Mouse (Mus musculus): ENCODE data around the gene Prr7. TPM values are rescaled to one million over a fixed set of nuclear protein-coding genes. Genes with fewer than 3 reads are reported as not detected.
A peak's percentile ranks its signal among the peaks of the same experiment; 100 is the strongest.

Gene Prr7
- polyA plus RNA-seq, 1 experiment from 2014 or later: 0.53 TPM

DNA sequence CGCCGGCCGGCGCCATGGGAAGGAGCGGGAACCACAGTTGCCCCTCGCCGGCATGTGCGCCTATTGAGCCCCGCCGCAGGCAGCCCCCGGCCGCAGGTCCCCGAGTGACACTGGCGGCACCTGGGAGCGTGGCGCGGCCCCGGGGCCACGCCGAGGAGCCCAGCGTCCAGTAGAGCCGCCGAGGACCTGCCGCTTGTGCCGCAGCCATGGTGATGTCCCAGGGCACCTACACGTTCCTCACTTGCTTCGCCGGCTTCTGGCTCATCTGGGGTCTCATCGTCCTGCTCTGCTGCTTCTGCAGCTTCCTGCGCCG, 7.7 kb downstream of the Prr7 start:
- H3K4me3 ChIP-seq (ENCODE audit: low read depth, low read length): peak overlapping the region; percentile 56
- no peaks in the 10 kb centered on the region for H3K4me1 ChIP-seq (ENCODE audit: insufficient read depth)
- peak overlapping the region; percentile 18; the same call in 1 of the 2 replicates for H3K27ac ChIP-seq (ENCODE audit: low read depth)
- H3K27me3 ChIP-seq (ENCODE audit: insufficient read depth, low read length): 0 out of 2 replicates have a peak, but pooled peaks cover 8% of the 10 kb centered on the region
- no peaks in the 10 kb centered on the region for H3K9me3 ChIP-seq (ENCODE audit: low read depth, low read length)
- 0% methylated on average over 31 of the region's 31 CpGs for WGBS
- peak overlapping the region; percentile 96 for H3K4me2 ChIP-seq
- peaks cover 34% of the 10 kb centered on the region for H3K36me3 ChIP-seq (ENCODE audit: insufficient read depth)
- peak; percentile 22 for ATAC-seq (ENCODE audit: insufficient read depth)
- no peak for DNase-seq
- no peak for TF ChIP-seq CTCF (IDR thresholded peaks at IDR 0.05; ENCODE audit: low read depth)
- H3K9ac ChIP-seq: peak overlapping the region; percentile 63

- DNase-seq (peak; percentile 78), ATAC-seq (ENCODE audit: insufficient read depth) (peak; percentile 56)
- H3K4me3 ChIP-seq (ENCODE audit: low read depth, low read length): peak overlapping the region; percentile 56
- H3K27ac ChIP-seq (ENCODE audit: low read depth): peak overlapping the region; percentile 60; the same call in 1 of the 2 replicates
- H3K9me3 ChIP-seq (ENCODE audit: low read depth, low read length): no peaks in the 10 kb centered on the region
- peak overlapping the region; percentile 96 for H3K4me2 ChIP-seq
- H3K27me3 ChIP-seq (ENCODE audit: insufficient read depth, low read length): 0 out of 2 replicates have a peak, but pooled peaks cover 8% of the 10 kb centered on the region
- H3K9ac ChIP-seq: peak overlapping the region; percentile 63
- under 1% methylated on average over 103 of the region's 103 CpGs for WGBS
- peak; percentile 26; the same call in 1 of the 2 replicates for TF ChIP-seq CTCF (IDR thresholded peaks at IDR 0.05; ENCODE audit: low read depth)
- peaks cover 40% of the 10 kb centered on the region for H3K36me3 ChIP-seq (ENCODE audit: insufficient read depth)
- H3K4me1 ChIP-seq (ENCODE audit: insufficient read depth): no peaks in the 10 kb centered on the region
Observed at GRCm38 (mm10) chr13:55472132-55473022, 8.3 kb downstream of the Prr7 start.

DNA sequence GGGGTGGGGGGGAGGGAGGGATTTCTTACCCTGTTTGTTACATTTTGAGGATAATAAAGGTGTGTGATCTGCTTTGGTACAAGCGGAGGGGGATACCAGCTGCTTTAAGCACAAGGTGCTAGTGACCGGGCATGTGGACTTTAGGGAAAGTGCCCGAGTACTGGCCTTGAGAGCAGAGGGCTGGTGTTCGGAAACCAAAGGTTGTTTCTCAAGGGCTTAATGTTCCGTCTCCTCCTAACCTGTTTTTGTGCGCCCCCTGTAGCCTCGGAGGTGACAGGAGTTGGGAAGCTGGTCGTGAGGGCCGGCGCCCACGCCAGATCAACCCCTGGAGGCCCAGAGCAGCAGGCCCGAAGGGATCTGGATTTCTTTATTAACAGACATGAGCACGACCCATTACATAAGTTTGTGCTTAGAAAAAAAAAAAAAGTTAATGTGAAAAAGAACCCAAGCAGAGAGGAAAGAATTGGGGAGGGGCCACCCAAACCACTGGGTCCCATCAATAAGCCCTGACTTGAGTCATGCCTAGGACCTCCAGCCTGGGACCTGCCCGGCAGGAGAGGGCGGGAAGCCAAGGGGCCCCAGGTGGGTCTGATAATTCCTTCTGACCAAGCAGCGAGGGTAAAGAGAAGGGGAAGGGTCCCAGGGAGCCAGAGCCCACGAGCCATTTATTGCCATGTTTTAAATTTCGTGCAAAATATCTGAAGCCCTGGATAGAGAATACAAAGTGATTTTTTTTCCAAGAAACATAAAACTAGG, 9.2 kb downstream of the Prr7 start:
- Histone ChIP-seq H3K9me3 (ENCODE audit: low read depth, low read length) (no peaks in the 10 kb centered on the region), H3K4me2 (peak overlapping the region; percentile 96), H3K9ac (peak overlapping the region; percentile 63; the same call in 1 of the 2 replicates), H3K27me3 (ENCODE audit: insufficient read depth, low read length) (0 out of 2 replicates have a peak, but pooled peaks cover 8% of the 10 kb centered on the region), H3K4me1 (ENCODE audit: insufficient read depth) (no peaks in the 10 kb centered on the region), H3K36me3 (ENCODE audit: insufficient read depth) (peaks cover 49% of the 10 kb centered on the region), H3K4me3 (ENCODE audit: low read depth, low read length) (peak overlapping the region; percentile 56), H3K27ac (ENCODE audit: low read depth) (peak overlapping the region; percentile 60; the same call in 1 of the 2 replicates)
- ATAC-seq (ENCODE audit: insufficient read depth) (no peak), DNase-seq (peak; percentile 57)
- TF ChIP-seq CTCF (IDR thresholded peaks at IDR 0.05; ENCODE audit: low read depth): peak; percentile 46
- 28% methylated on average over 18 of the region's 18 CpGs for WGBS

DNA sequence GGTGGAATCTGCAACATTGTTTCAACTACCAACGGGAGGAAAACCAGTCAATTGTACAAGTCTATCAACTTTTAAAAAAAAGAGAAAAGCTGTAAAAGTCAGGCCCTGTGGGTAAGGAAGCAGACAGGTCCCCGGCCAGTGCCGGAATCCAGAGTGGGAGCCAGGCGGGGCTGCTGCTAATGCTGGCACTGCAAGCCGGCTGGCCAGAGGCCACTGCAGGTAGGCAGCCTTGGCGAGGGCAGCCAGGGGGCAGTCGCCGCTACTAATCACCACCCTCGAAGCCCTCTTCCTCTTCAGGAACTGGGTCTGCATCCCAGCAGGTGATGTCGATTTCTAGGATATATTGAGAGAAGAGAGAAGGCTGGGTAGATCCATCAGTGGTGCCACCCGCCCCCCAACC, 9.9 kb downstream of the Prr7 start:
- DNase-seq (no peak), ATAC-seq (ENCODE audit: insufficient read depth) (no peak)
- Histone ChIP-seq H3K27ac (ENCODE audit: low read depth) (no peak overlapping the region), H3K27me3 (ENCODE audit: insufficient read depth, low read length) (0 out of 2 replicates have a peak, but pooled peaks cover 8% of the 10 kb centered on the region), H3K4me2 (no peak overlapping the region), H3K4me1 (ENCODE audit: insufficient read depth) (no peaks in the 10 kb centered on the region), H3K9me3 (ENCODE audit: low read depth, low read length) (no peaks in the 10 kb centered on the region), H3K4me3 (ENCODE audit: low read depth, low read length) (no peak overlapping the region), H3K9ac (no peak overlapping the region), H3K36me3 (ENCODE audit: insufficient read depth) (peaks cover 53% of the 10 kb centered on the region)
- TF ChIP-seq CTCF (IDR thresholded peaks at IDR 0.05; ENCODE audit: low read depth): 0 out of 2 replicates have a peak, but pooled peaks have one; percentile 8
- 66% methylated on average over 11 of the region's 11 CpGs for WGBS

- ATAC-seq (ENCODE audit: insufficient read depth): no peak
- DNase-seq: peak; percentile 60
- H3K9ac ChIP-seq: no peak overlapping the region
- WGBS: 35% methylated on average over 5 of the region's 5 CpGs
- H3K9me3 ChIP-seq (ENCODE audit: low read depth, low read length): no peaks in the 10 kb centered on the region
- TF ChIP-seq CTCF (IDR thresholded peaks at IDR 0.05; ENCODE audit: low read depth): no peak
- H3K4me1 ChIP-seq (ENCODE audit: insufficient read depth): no peaks in the 10 kb centered on the region
- no peak overlapping the region for H3K4me3 ChIP-seq (ENCODE audit: low read depth, low read length)
- H3K36me3 ChIP-seq (ENCODE audit: insufficient read depth): peaks cover 60% of the 10 kb centered on the region
- H3K27me3 ChIP-seq (ENCODE audit: insufficient read depth, low read length): 0 out of 2 replicates have a peak, but pooled peaks cover 8% of the 10 kb centered on the region
- H3K27ac ChIP-seq (ENCODE audit: low read depth): no peak overlapping the region
- no peak overlapping the region for H3K4me2 ChIP-seq
Observed at GRCm38 (mm10) chr13:55474621-55475069, 10.6 kb downstream of the Prr7 start.

DNA sequence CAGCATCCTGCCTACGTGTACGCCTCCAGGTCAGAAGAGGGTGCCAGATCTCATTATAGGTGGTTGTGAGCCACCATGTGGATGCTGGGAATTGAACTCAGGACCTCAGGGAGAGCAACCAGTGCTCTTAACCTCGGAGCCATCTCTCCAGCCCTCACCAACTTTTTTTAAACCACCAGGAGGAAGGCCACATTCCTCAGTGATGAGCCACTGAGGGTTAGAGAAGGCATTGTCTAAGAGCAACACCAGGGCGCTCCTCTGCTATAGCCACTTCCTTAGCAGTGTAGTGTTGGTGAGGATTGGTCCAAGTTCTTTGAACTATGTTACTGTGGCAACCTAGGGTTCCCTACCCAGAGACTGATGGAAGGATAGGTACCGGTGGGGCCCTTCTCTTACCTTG, 11.7 kb downstream of the Prr7 start:
- no peak for TF ChIP-seq CTCF (IDR thresholded peaks at IDR 0.05; ENCODE audit: low read depth)
- Histone ChIP-seq H3K36me3 (ENCODE audit: insufficient read depth) (peaks cover 70% of the 10 kb centered on the region), H3K9me3 (ENCODE audit: low read depth, low read length) (no peaks in the 10 kb centered on the region), H3K4me2 (no peak overlapping the region), H3K27me3 (ENCODE audit: insufficient read depth, low read length) (0 out of 2 replicates have a peak, but pooled peaks cover 8% of the 10 kb centered on the region), H3K4me1 (ENCODE audit: insufficient read depth) (no peaks in the 10 kb centered on the region), H3K9ac (no peak overlapping the region), H3K27ac (ENCODE audit: low read depth) (no peak overlapping the region), H3K4me3 (ENCODE audit: low read depth, low read length) (no peak overlapping the region)
- WGBS: 90% methylated on average over 5 of the region's 5 CpGs
- no peak for ATAC-seq (ENCODE audit: insufficient read depth)
- DNase-seq: no peak
